Comparison of ENCODE assay signal across 18 mouse cellular contexts in the genomic region with DNA sequence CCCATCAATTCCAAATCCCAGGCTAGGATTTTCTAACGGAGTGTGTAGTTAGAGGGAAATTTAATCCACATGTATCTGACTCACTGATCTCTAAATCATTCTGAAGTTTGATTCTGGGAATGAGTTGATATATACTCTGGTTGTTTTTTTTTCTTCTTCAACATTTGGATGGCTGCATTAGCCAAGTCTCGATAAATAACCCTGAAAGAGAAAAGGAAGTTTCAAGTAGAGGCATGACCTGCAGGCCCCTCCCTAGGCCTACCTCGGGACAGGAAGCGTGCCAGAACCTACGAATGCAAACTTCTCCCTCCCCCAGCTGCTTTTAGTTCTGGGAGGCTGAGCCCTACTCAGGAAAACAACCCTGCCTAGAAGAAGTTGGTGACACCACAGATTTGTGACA.
"Had no signal": no experiment of that assay in that cellular context is flagged by ENCODE, and none has a peak within 500 bp of the region (broad histone marks: within the 10 kb centered on the region; RNA-seq: fewer than 3 reads in every experiment).

No protein-coding gene starts in this region.

- H3K27ac ChIP-seq: layer of hippocampus, adult 2 months; liver, embryonic 13.5 days; macrophage; midbrain, embryonic 12.5 days; midbrain, embryonic 15.5 days; neural tube, embryonic 12.5 days; neural tube, embryonic 15.5 days; stomach, postnatal 0 days had no signal

- ATAC-seq: midbrain, embryonic 15.5 days had no signal

- H3K4me3 ChIP-seq: layer of hippocampus, adult 2 months; liver, embryonic 13.5 days; midbrain, embryonic 12.5 days; midbrain, embryonic 15.5 days; neural tube, embryonic 12.5 days; neural tube, embryonic 15.5 days had no signal

- H3K36me3 ChIP-seq: liver, embryonic 13.5 days; midbrain, embryonic 12.5 days; midbrain, embryonic 15.5 days; neural tube, embryonic 12.5 days; neural tube, embryonic 15.5 days had no signal

- H3K9ac ChIP-seq: liver, embryonic 13.5 days; midbrain, embryonic 12.5 days; midbrain, embryonic 15.5 days; neural tube, embryonic 12.5 days; neural tube, embryonic 15.5 days had no signal

- H3K4me2 ChIP-seq: liver, embryonic 13.5 days; midbrain, embryonic 12.5 days; midbrain, embryonic 15.5 days; neural tube, embryonic 12.5 days; neural tube, embryonic 15.5 days had no signal

- H3K4me1 ChIP-seq: liver, embryonic 13.5 days; midbrain, embryonic 12.5 days had no signal

- H3K27me3 ChIP-seq: liver, embryonic 13.5 days; midbrain, embryonic 12.5 days; midbrain, embryonic 15.5 days; neural tube, embryonic 12.5 days; neural tube, embryonic 15.5 days had no signal

- DNase-seq: kidney, adult 9 months; kidney, postnatal 25 days; layer of hippocampus, adult 9-11 months; liver, embryonic 13.5 days; lung, adult 2 months; lung, postnatal 14 days; right cerebral cortex, adult 18-20 months; right cerebral cortex, postnatal 14 days; right cerebral cortex, postnatal 4 days; thymus, adult 2 months; thymus, postnatal 25 days had no signal

- H3K9me3 ChIP-seq: liver, embryonic 13.5 days; midbrain, embryonic 12.5 days; midbrain, embryonic 15.5 days; neural tube, embryonic 12.5 days; neural tube, embryonic 15.5 days had no signal
